Mouse (Mus musculus) hindbrain, postnatal 0 days (tissue): ENCODE measurements around the gene Pou2f3. TPM values are rescaled to one million over a fixed set of nuclear protein-coding genes. Genes with fewer than 3 reads are reported as not detected.
A peak's percentile ranks its signal among the peaks of the same experiment; 100 is the strongest.
"Not testable (repeated sequence)": the region's sequence is repeated elsewhere in the genome, so short reads cannot be mapped to it uniquely, and the experiment has no call there.

Experiments used
- ATAC-seq: fragments of 200-750 bp; cut with Nextera tagmentation; 2 replicates; pipeline ENCODE4 v1.8.0; 2017; ENCODE audit warnings: mild to moderate bottlenecking, moderate TSS enrichment, moderate library complexity
- DNase-seq: peaks from one replicate; pipeline ENCODE4 v3.0.0-alpha.2; 2015; ENCODE audit warnings: low spot score
- H3K27ac ChIP-seq: fragments of 300-500 bp; sonication (generic); 2 replicates; pipeline ENCODE4 v1.5.1; 2014; ENCODE audit warnings: mild to moderate bottlenecking
- H3K27me3 ChIP-seq: fragments of 300-500 bp; sonication (generic); 2 replicates; pipeline ENCODE4 v1.6.1; 2014; ENCODE audit warnings: low read length, mixed read lengths; ENCODE audit not compliant: insufficient read depth
- H3K36me3 ChIP-seq: fragments of 300-500 bp; sonication (generic); 2 replicates; pipeline ENCODE4 v1.6.1; 2014; ENCODE audit warnings: low read length, mixed read lengths; ENCODE audit not compliant: insufficient read depth
- H3K4me1 ChIP-seq: fragments of 300-500 bp; sonication (generic); 2 replicates; pipeline ENCODE4 v1.6.1; 2014; ENCODE audit warnings: antibody characterized with exemption, low read length, mixed read lengths; ENCODE audit not compliant: insufficient read depth
- H3K4me2 ChIP-seq: fragments of 300-500 bp; sonication (generic); 2 replicates; pipeline ENCODE4 v1.6.1; 2014; ENCODE audit warnings: low read depth, mild to moderate bottlenecking, low read length, moderate library complexity, mixed read lengths
- H3K4me3 ChIP-seq: fragments of 300-500 bp; sonication (generic); 2 replicates; pipeline ENCODE4 v1.5.1; 2014; ENCODE audit warnings: low read length
- H3K9ac ChIP-seq: fragments of 300-500 bp; sonication (generic); replicated peaks from 2 replicates; pipeline ENCODE4 v1.6.1; 2014; ENCODE audit warnings: mild to moderate bottlenecking, low read length, moderate library complexity, mixed read lengths
- H3K9me3 ChIP-seq: fragments of 300-500 bp; sonication (generic); 2 replicates; pipeline ENCODE4 v1.6.1; 2016; ENCODE audit warnings: low read length, mixed read lengths
- CTCF ChIP-seq: IDR thresholded peaks from 2 replicates; pipeline ENCODE4 v1.5.1; 2016; ENCODE audit warnings: antibody characterized with exemption, control low read depth, low read depth
- WGBS: fragments of 180-500 bp; shearing (Covaris S2); extraction: QIAGEN DNeasy Blood & Tissue Kit; methylation state at CpG from one replicate; pipeline ENCODE4 v1.1.7; 2014; 5-methylcytosine and 5-hydroxymethylcytosine counted together
- polyA plus RNA-seq: library from polyadenylated mRNA; unstranded; fragments of >200 nt; fragmentation: Nextera tagmentation; extraction: Ambion mirVana; gene quantifications from 2 replicates; pipeline ENCODE4 v1.2.1, GENCODE M21; 2015
- total RNA-seq: library from RNA; depleted of rRNA; stranded (reverse); fragments of >200 nt; gene quantifications from 2 replicates; pipeline ENCODE4 v1.2.3, GENCODE M21; 2014

Gene Pou2f3
- total and polyA plus RNA-seq, 2 experiments from 2014 or later = 0.10 to 0.13 TPM

DNA sequence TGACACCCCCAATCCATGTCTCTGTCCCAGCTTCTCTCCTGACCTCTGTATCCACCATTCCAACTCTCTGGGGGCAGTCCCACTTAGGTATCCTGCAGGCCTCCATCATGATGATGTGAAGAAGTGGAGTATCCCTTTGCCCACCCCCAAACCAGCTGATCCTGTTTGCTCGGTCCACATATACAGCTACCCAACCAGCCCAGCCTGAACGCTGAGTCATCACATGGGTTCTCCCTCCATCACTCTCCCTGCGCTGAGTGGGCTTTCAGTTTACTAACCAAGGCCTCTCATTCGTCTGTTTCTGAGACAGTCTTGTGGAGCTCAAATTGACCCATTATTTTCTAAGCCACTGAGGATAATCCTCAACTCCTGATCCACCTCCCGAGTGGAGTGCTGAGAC is 78.2 kb downstream of the Pou2f3 start:
- DNase-seq (no peak), ATAC-seq (no peak)
- 0 out of 2 replicates have a peak, but pooled peaks cover 6% of the 10 kb centered on the region for H3K4me1 ChIP-seq
- no peaks in the 10 kb centered on the region for H3K27me3 ChIP-seq
- TF ChIP-seq CTCF = no peak
- H3K4me2 ChIP-seq = no peak overlapping the region
- no peak overlapping the region for H3K9ac ChIP-seq
- no peaks in the 10 kb centered on the region for H3K36me3 ChIP-seq
- H3K9me3 ChIP-seq = no peaks in the 10 kb centered on the region
- H3K27ac ChIP-seq = no peak overlapping the region
- no peak overlapping the region for H3K4me3 ChIP-seq
- WGBS = 80% methylated on average over 5 of the region's 5 CpGs

DNA sequence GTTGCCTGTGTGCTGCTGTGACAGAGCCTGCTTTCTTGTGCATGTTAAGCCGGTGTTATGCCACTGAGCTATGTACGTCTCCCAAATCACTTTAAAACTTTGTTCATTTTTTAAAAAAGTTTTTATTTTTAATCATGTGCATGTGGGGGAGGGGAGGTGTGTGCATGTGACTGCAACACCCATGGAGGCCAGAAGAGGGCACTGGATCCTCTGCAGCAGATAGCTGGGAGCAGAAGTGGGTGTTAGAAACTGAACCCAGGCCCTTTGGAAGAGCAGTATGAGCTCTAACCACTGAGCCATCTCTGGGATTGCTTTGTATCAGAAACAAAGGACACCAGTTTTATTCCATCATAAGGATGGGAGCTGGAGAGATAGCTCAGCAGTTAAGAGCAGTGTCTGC is 79.5 kb downstream of the Pou2f3 start:
- Histone ChIP-seq H3K4me2 (no peak overlapping the region), H3K27me3 (no peaks in the 10 kb centered on the region), H3K27ac (no peak overlapping the region), H3K36me3 (no peaks in the 10 kb centered on the region), H3K9ac (no peak overlapping the region), H3K4me3 (no peak overlapping the region), H3K4me1 (0 out of 2 replicates have a peak, but pooled peaks cover 6% of the 10 kb centered on the region), H3K9me3 (no peaks in the 10 kb centered on the region)
- DNase-seq (no peak), ATAC-seq (no peak)
- TF ChIP-seq CTCF = peak; percentile 21; the same call in 1 of the 2 replicates
- WGBS = 95% methylated on average over 2 of the region's 2 CpGs

DNA sequence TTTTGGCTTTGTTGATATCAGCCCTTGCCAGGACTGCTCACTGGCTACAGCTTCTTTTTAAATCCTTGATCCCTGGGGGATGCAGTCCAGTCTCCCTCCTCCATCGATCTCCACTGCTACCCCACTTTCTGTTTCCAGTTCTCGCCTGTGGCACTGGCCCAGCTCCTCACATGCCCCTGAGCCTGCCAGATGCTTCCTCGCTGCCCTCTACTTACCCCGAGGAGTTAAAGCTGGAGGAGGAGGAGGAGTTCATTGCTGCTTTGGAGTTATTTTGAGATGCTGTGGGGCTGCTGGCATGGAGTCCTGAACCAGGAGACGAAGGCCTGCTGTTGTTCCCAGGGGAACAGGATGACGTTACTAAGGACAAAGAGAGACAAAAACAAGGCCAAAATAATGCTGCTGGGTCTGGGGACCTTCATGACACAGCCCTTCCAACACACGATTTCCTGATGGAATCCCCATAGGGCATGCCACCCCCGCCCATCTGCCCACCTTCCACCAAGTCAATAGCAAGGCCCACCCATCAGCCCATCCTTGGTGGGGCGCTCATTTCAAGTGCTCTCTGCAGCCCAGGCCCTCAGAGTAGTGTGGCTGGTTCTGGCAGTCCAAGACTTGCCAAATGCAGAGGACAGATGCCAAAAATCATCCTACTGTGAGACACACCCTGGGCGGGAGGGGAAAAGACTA is 82.9 kb downstream of the Pou2f3 start:
- H3K9me3 ChIP-seq = no peaks in the 10 kb centered on the region
- no peaks in the 10 kb centered on the region for H3K27me3 ChIP-seq
- no peak for DNase-seq
- H3K4me2 ChIP-seq = no peak overlapping the region
- no peak for ATAC-seq
- no peak for TF ChIP-seq CTCF
- no peaks in the 10 kb centered on the region for H3K36me3 ChIP-seq
- no peak overlapping the region for H3K27ac ChIP-seq
- H3K4me1 ChIP-seq = 0 out of 2 replicates have a peak, but pooled peaks cover 6% of the 10 kb centered on the region
- 51% methylated on average over 10 of the region's 10 CpGs for WGBS
- no peak overlapping the region for H3K4me3 ChIP-seq
- no peak overlapping the region for H3K9ac ChIP-seq

DNA sequence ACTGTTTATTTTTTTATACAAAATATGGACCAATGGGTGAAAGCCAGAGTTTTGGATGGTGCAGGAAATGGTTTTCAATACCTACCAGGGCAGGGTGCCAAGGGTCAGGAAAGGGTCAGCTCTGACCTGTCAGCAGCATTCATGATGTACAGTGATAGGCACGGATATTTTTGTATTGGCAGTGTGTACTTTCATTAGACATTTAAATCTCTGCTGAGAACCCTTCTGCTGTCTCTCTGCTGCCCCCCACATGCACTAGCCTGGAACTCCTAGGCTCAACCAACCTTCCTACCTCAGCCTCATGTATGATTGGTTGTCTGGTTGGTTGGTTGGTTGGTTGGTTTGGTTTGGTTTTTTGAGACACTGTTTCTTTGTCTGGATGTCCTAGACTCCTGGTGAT is 87.8 kb downstream of the Pou2f3 start:
- H3K27ac ChIP-seq = no peak overlapping the region
- H3K9me3 ChIP-seq = no peaks in the 10 kb centered on the region
- no peaks in the 10 kb centered on the region for H3K27me3 ChIP-seq
- DNase-seq = no peak
- 0 out of 2 replicates have a peak, but pooled peaks cover 3% of the 10 kb centered on the region for H3K4me1 ChIP-seq
- no peaks in the 10 kb centered on the region for H3K36me3 ChIP-seq
- WGBS = 32% methylated on average over 1 of the region's 1 CpGs
- TF ChIP-seq CTCF = peak; percentile 22; the same call in 1 of the 2 replicates
- no peak overlapping the region for H3K9ac ChIP-seq
- ATAC-seq = no peak
- H3K4me3 ChIP-seq = no peak overlapping the region
- H3K4me2 ChIP-seq = no peak overlapping the region

GRCm38 (mm10) chr9:43121948-43122347 is 88.2 kb downstream of the Pou2f3 start:
- H3K27me3 ChIP-seq, H3K36me3 ChIP-seq, DNase-seq, H3K9me3 ChIP-seq, H3K4me3 ChIP-seq, H3K27ac ChIP-seq, H3K4me2 ChIP-seq, H3K9ac ChIP-seq, H3K4me1 ChIP-seq, ATAC-seq: not testable (repeated sequence)
- 91% methylated on average over 2 of the region's 2 CpGs for WGBS

GRCm38 (mm10) chr9:43116997-43117336 is 93.2 kb downstream of the Pou2f3 start:
- no peak overlapping the region; the same call in 1 of the 2 replicates for H3K9ac ChIP-seq
- WGBS = 89% methylated on average over 6 of the region's 6 CpGs
- TF ChIP-seq CTCF = no peak
- H3K27me3 ChIP-seq = no peaks in the 10 kb centered on the region
- ATAC-seq (no peak), DNase-seq (no peak)
- peaks cover 6% of the 10 kb centered on the region for H3K4me1 ChIP-seq
- H3K4me2 ChIP-seq = peak overlapping the region; percentile 73
- H3K9me3 ChIP-seq = no peaks in the 10 kb centered on the region
- H3K36me3 ChIP-seq = no peaks in the 10 kb centered on the region
- peak overlapping the region; percentile 82; the same call in 1 of the 2 replicates for H3K27ac ChIP-seq
- H3K4me3 ChIP-seq = peak overlapping the region; percentile 83; the same call in 1 of the 2 replicates
